Mouse (Mus musculus): ENCODE measurements around the gene Adamts20. TPM values are rescaled to one million over a fixed set of nuclear protein-coding genes. Genes with fewer than 3 reads are reported as not detected.

The Adamts20 gene
- polyA plus RNA-seq, 1 experiment from 2014 or later, result 2.0 TPM

DNA sequence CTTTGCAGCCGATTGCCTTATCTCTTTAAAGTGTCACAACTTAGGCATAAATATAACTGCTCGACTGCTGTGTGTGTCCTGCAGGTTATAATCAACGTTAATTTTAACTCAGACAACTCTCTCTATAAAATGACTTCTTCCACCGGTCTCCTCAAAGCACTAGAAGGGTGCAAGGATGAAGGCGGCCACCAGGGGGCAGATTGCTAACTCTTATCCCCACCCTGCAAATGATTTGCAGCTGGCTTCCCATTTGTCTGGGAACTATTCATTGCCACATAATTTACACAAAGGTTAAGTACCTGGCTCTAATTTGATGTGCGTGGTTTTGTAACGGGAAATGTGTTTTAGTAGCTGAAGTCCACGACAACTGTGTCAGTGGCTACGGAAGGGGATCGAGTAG, 122.9 kb downstream of the Adamts20 start:
- Histone ChIP-seq H3K36me3 (ENCODE audit: control insufficient read depth, insufficient read depth, low read length) (no peaks in the 10 kb centered on the region), H3K9ac (ENCODE audit: low read depth, low read length) (no peak overlapping the region), H3K27ac (ENCODE audit: low read length) (no peak overlapping the region), H3K4me3 (ENCODE audit: low read depth, low read length) (no peak overlapping the region), H3K9me3 (replicated peaks; ENCODE audit: control insufficient read depth, low read length, poor library complexity, severe bottlenecking) (no peaks in the 10 kb centered on the region), H3K27me3 (ENCODE audit: control insufficient read depth, insufficient read depth, low read depth, low read length) (no peaks in the 10 kb centered on the region), H3K4me2 (ENCODE audit: low read length) (no peak overlapping the region), H3K4me1 (ENCODE audit: control insufficient read depth, insufficient read depth, low read length) (no peaks in the 10 kb centered on the region)
- ATAC-seq, result no peak
- 63% methylated on average over 10 of the region's 10 CpGs for WGBS

DNA sequence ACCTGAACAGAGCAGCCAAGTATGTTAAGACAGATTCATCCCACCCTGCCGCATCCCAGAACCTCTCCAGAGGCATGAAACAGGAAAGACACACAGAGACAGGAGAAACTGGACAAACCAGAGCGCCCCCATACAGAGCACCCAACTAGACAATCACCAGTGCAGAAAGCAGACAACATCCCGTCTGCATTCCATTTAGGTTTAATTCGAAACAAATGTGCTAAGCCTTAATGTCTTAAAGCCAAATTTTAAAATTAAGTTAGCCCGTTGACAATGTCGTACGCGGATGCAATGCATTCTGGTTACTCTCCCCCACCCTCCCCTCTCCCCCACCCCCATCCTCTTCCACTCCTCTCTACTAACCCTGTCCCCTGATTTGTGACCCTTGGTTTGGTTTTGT, 126.2 kb downstream of the Adamts20 start:
- 90% methylated on average over 8 of the region's 8 CpGs for WGBS
- H3K4me2 ChIP-seq (ENCODE audit: low read length), result no peak overlapping the region

DNA sequence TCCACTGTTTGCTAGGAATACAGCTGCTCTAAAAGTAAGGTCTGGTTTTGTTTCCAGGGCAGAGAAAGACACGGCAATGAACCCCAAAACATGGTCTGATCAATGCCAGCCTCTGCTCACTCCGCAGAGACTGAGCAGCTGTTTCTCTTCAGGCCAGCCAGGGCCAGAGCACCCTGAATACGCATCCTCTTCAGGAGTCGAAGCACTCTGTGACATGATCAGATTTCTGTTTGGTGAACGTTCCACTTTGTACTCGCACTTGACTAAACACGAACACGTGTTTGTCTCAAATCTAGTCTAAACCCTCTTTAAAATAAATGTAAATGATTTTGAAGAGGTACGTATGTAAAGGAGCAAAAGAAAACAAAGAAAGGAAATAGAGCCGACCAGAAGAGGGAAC, 130.6 kb downstream of the Adamts20 start:
- Histone ChIP-seq H3K4me3 (ENCODE audit: low read depth, low read length) (no peak overlapping the region), H3K9ac (ENCODE audit: low read depth, low read length) (no peak overlapping the region), H3K27me3 (ENCODE audit: control insufficient read depth, insufficient read depth, low read depth, low read length) (no peaks in the 10 kb centered on the region), H3K9me3 (replicated peaks; ENCODE audit: control insufficient read depth, low read length, poor library complexity, severe bottlenecking) (no peaks in the 10 kb centered on the region), H3K4me2 (ENCODE audit: low read length) (no peak overlapping the region), H3K4me1 (ENCODE audit: control insufficient read depth, insufficient read depth, low read length) (no peaks in the 10 kb centered on the region), H3K27ac (ENCODE audit: low read length) (no peak overlapping the region), H3K36me3 (ENCODE audit: control insufficient read depth, insufficient read depth, low read length) (no peaks in the 10 kb centered on the region)
- 61% methylated on average over 10 of the region's 10 CpGs for WGBS
- no peak for ATAC-seq

More for the DNA sequence above, 126.2 kb downstream of the Adamts20 start:
- no peaks in the 10 kb centered on the region for H3K9me3 ChIP-seq (replicated peaks; ENCODE audit: control insufficient read depth, low read length, poor library complexity, severe bottlenecking)
- no peak for ATAC-seq
- no peak overlapping the region for H3K9ac ChIP-seq (ENCODE audit: low read depth, low read length)
- H3K27me3 ChIP-seq (ENCODE audit: control insufficient read depth, insufficient read depth, low read depth, low read length), result no peaks in the 10 kb centered on the region
- H3K36me3 ChIP-seq (ENCODE audit: control insufficient read depth, insufficient read depth, low read length), result no peaks in the 10 kb centered on the region
- H3K4me3 ChIP-seq (ENCODE audit: low read depth, low read length), result no peak overlapping the region
- no peak overlapping the region for H3K27ac ChIP-seq (ENCODE audit: low read length)
- H3K4me1 ChIP-seq (ENCODE audit: control insufficient read depth, insufficient read depth, low read length), result no peaks in the 10 kb centered on the region

DNA sequence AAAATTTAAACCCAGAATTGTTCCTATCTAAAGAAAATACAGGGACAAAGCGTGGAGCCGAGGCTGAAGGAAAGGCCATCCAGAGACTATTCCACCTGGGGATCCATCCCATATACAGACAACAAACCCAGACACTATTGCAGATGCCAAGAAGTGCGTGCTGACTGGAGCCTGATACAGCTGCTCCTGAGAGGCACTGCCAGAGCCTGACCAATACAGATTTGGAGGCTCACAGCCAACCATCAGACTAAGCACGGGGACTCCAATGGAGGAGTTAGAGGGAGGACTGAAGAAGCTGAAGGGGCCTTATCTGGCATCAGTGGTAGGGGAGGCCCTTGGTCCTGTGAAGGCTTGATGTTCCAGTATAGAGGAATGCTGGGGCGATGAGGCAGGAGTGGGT, 138.6 kb downstream of the Adamts20 start:
- Histone ChIP-seq H3K27me3 (ENCODE audit: control insufficient read depth, insufficient read depth, low read depth, low read length) (no peaks in the 10 kb centered on the region), H3K27ac (ENCODE audit: low read length) (no peak overlapping the region), H3K36me3 (ENCODE audit: control insufficient read depth, insufficient read depth, low read length) (no peaks in the 10 kb centered on the region), H3K4me3 (ENCODE audit: low read depth, low read length) (no peak overlapping the region), H3K4me1 (ENCODE audit: control insufficient read depth, insufficient read depth, low read length) (peaks cover 4% of the 10 kb centered on the region; the same call in 1 of the 2 replicates), H3K9ac (ENCODE audit: low read depth, low read length) (no peak overlapping the region), H3K4me2 (ENCODE audit: low read length) (no peak overlapping the region), H3K9me3 (replicated peaks; ENCODE audit: control insufficient read depth, low read length, poor library complexity, severe bottlenecking) (no peaks in the 10 kb centered on the region)
- no peak for ATAC-seq
- 91% methylated on average over 5 of the region's 5 CpGs for WGBS

DNA sequence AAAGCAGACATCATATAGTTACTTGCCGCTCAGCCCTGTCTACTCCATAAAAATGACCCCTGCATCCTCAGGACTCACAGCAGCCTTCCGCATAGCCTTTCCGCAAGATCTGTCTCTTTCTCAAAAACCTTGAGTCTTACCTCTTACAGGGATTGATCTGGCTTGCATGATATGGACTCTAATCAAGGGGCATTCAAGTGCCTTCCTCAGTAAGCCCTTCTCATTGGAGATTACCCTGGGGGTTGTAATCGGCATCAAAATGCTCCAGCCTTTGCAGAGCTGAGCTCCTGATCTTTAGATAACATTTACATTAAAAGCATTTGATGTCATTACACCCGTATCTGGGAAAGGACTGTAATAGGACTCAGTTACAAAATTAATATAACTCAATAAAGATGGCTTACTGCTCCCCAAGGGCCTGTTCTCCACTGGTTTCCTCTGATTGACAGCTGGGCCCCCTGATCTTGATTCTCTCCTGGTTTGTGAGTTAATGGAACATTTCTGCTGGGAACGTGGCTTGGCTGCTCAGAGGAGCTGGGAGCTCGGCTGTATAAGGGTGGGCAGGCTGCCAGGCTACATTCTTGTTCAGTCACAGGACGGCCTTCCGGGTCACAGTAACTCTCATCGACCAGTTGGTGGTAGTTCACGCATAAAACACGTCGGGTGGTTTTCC, 139.6 kb downstream of the Adamts20 start:
- ATAC-seq, result no peak
- peaks cover 4% of the 10 kb centered on the region; the same call in 1 of the 2 replicates for H3K4me1 ChIP-seq (ENCODE audit: control insufficient read depth, insufficient read depth, low read length)
- no peaks in the 10 kb centered on the region for H3K36me3 ChIP-seq (ENCODE audit: control insufficient read depth, insufficient read depth, low read length)
- H3K27me3 ChIP-seq (ENCODE audit: control insufficient read depth, insufficient read depth, low read depth, low read length), result no peaks in the 10 kb centered on the region
- H3K9me3 ChIP-seq (replicated peaks; ENCODE audit: control insufficient read depth, low read length, poor library complexity, severe bottlenecking), result no peaks in the 10 kb centered on the region
- no peak overlapping the region for H3K9ac ChIP-seq (ENCODE audit: low read depth, low read length)
- 39% methylated on average over 13 of the region's 13 CpGs for WGBS
- no peak overlapping the region for H3K27ac ChIP-seq (ENCODE audit: low read length)
- H3K4me3 ChIP-seq (ENCODE audit: low read depth, low read length), result no peak overlapping the region
- H3K4me2 ChIP-seq (ENCODE audit: low read length), result no peak overlapping the region

DNA sequence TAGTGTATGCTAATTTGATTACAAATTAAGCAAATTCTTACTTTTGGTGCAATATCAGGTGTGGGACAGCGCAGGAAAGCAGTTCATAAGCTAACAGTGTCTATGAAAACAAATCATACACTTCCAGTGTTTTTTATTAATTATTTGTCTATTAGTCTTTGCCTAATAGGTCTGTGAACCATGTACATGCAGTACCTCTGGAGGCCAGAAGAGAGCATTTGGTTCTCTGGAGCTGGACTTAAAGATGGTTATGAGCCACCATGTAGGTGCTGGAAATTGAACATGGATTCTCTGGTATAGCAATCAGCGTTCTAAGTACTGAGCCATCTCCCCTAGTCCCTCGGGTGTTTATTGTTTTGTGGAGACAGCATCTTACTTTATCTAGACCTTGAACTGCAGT, 149.0 kb downstream of the Adamts20 start:
- Histone ChIP-seq H3K9ac (ENCODE audit: low read depth, low read length) (no peak overlapping the region), H3K4me3 (ENCODE audit: low read depth, low read length) (no peak overlapping the region), H3K36me3 (ENCODE audit: control insufficient read depth, insufficient read depth, low read length) (no peaks in the 10 kb centered on the region), H3K27ac (ENCODE audit: low read length) (no peak overlapping the region), H3K4me2 (ENCODE audit: low read length) (no peak overlapping the region), H3K4me1 (ENCODE audit: control insufficient read depth, insufficient read depth, low read length) (no peaks in the 10 kb centered on the region), H3K27me3 (ENCODE audit: control insufficient read depth, insufficient read depth, low read depth, low read length) (no peaks in the 10 kb centered on the region), H3K9me3 (replicated peaks; ENCODE audit: control insufficient read depth, low read length, poor library complexity, severe bottlenecking) (no peaks in the 10 kb centered on the region)
- 92% methylated on average over 3 of the region's 3 CpGs for WGBS
- no peak for ATAC-seq

DNA sequence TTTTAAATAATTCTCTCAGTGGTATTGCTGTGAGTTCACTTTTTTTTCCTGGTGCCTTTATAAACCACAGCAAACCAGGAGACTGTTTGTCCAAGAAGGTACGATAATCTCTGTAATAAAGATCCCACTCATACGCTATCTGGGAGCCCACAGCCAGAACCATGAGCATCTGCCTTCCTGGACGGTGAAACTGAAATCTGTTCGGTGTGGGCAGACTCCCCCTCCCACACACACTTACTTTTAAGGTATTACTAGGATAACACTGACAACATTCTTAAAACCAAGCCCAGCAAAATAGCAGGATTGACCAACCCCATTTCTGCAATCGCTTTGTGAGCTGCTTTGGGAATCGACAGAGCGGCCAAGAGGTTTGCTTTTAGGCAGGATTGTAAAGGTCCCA, 155.5 kb downstream of the Adamts20 start:
- Histone ChIP-seq H3K27ac (ENCODE audit: low read length) (no peak overlapping the region), H3K4me1 (ENCODE audit: control insufficient read depth, insufficient read depth, low read length) (no peaks in the 10 kb centered on the region), H3K36me3 (ENCODE audit: control insufficient read depth, insufficient read depth, low read length) (no peaks in the 10 kb centered on the region), H3K4me3 (ENCODE audit: low read depth, low read length) (no peak overlapping the region), H3K9ac (ENCODE audit: low read depth, low read length) (no peak overlapping the region), H3K4me2 (ENCODE audit: low read length) (no peak overlapping the region), H3K9me3 (replicated peaks; ENCODE audit: control insufficient read depth, low read length, poor library complexity, severe bottlenecking) (no peaks in the 10 kb centered on the region), H3K27me3 (ENCODE audit: control insufficient read depth, insufficient read depth, low read depth, low read length) (no peaks in the 10 kb centered on the region)
- no peak for ATAC-seq
- 91% methylated on average over 7 of the region's 7 CpGs for WGBS

DNA sequence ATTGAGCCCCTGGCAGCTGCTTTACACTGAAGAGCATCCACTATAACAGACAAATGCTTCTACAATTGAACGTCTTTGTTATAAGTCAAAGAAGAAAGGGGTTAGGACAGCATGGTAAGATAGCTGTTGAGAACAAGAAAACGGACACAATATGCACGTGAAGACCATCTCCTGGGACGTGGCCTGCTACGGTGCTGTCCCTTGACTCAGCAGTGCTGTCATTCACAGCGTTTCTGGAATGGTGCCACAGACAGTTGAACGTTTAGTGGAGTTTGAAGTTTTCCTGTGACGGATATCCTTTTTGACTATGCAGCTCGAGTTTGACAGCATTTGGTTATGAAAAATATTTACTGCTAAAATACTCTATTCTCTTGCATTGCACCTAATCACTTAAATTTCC, 157.3 kb downstream of the Adamts20 start:
- no peak overlapping the region for H3K4me3 ChIP-seq (ENCODE audit: low read depth, low read length)
- H3K9me3 ChIP-seq (replicated peaks; ENCODE audit: control insufficient read depth, low read length, poor library complexity, severe bottlenecking), result no peaks in the 10 kb centered on the region
- no peak for ATAC-seq
- H3K36me3 ChIP-seq (ENCODE audit: control insufficient read depth, insufficient read depth, low read length), result no peaks in the 10 kb centered on the region
- 71% methylated on average over 9 of the region's 9 CpGs for whole genome bisulfite sequencing
- no peak overlapping the region for H3K4me2 ChIP-seq (ENCODE audit: low read length)
- H3K27ac ChIP-seq (ENCODE audit: low read length), result no peak overlapping the region
- H3K27me3 ChIP-seq (ENCODE audit: control insufficient read depth, insufficient read depth, low read depth, low read length), result no peaks in the 10 kb centered on the region
- H3K4me1 ChIP-seq (ENCODE audit: control insufficient read depth, insufficient read depth, low read length), result no peaks in the 10 kb centered on the region
- H3K9ac ChIP-seq (ENCODE audit: low read depth, low read length), result no peak overlapping the region

DNA sequence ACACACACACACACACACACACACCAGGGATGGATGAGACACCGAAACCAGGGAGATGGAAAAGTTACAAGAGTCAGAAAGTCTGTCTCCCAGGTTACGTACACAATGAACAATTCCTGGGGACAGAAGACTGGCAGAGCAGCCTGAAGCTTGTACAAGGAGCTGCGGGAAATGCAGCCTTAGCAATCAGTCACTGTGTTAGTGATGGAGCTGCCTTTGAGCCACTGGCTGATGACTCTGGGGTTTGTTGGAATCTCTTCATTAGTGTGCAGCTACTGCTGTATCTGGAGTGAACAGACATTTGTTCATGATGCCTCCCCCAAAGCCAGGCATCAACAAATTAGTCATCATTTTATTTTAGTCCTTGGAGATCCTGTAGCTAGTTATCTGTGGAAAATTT, 162.1 kb downstream of the Adamts20 start:
- H3K4me3 ChIP-seq (ENCODE audit: low read depth, low read length), result no peak overlapping the region
- no peaks in the 10 kb centered on the region for H3K36me3 ChIP-seq (ENCODE audit: control insufficient read depth, insufficient read depth, low read length)
- no peak overlapping the region for H3K9ac ChIP-seq (ENCODE audit: low read depth, low read length)
- no peaks in the 10 kb centered on the region for H3K9me3 ChIP-seq (replicated peaks; ENCODE audit: control insufficient read depth, low read length, poor library complexity, severe bottlenecking)
- H3K4me1 ChIP-seq (ENCODE audit: control insufficient read depth, insufficient read depth, low read length), result no peaks in the 10 kb centered on the region
- no peak overlapping the region for H3K27ac ChIP-seq (ENCODE audit: low read length)
- no peak for ATAC-seq
- no peak overlapping the region for H3K4me2 ChIP-seq (ENCODE audit: low read length)
- H3K27me3 ChIP-seq (ENCODE audit: control insufficient read depth, insufficient read depth, low read depth, low read length), result no peaks in the 10 kb centered on the region
- WGBS, result 66% methylated on average over 3 of the region's 3 CpGs
